Mouse (Mus musculus) spleen, adult 2 months (tissue): Measurements from ENCODE around the gene Smim1. TPM values are rescaled to one million over a fixed set of nuclear protein-coding genes. Genes with fewer than 3 reads are reported as not detected.

Experiments used
- DNase-seq, 2 experiments: peaks; one replicate each; pipeline versions ENCODE4 v3.0.0 to v3.0.0-alpha.2; 2012 to 2021; ENCODE audit warnings: low spot score in 2 of 2, low read depth in 1 of 2
- H3K27ac ChIP-seq: fragments of 200-500 bp; 2 replicates; pipeline ENCODE4 v1.5.1; 2012; ENCODE audit warnings: low read length, inconsistent platforms; ENCODE audit not compliant: insufficient read depth
- H3K27me3 ChIP-seq: fragments of 200-500 bp; 2 replicates; pipeline ENCODE4 v1.6.1; 2012; ENCODE audit warnings: mild to moderate bottlenecking, moderate library complexity, low read length, inconsistent platforms; ENCODE audit not compliant: control insufficient read depth, insufficient read depth
- H3K36me3 ChIP-seq: fragments of 200-500 bp; 2 replicates; pipeline ENCODE4 v1.6.1; 2012; ENCODE audit warnings: mild to moderate bottlenecking, low read length, inconsistent platforms; ENCODE audit not compliant: control insufficient read depth, insufficient read depth
- H3K4me1 ChIP-seq: fragments of 200-500 bp; 2 replicates; pipeline ENCODE4 v1.6.1; 2011; ENCODE audit warnings: inconsistent platforms; ENCODE audit not compliant: control insufficient read depth, insufficient read depth, insufficient read length
- H3K4me3 ChIP-seq: fragments of 200-500 bp; 2 replicates; pipeline ENCODE4 v1.5.1; 2011; ENCODE audit warnings: mild to moderate bottlenecking, inconsistent platforms; ENCODE audit not compliant: insufficient read depth, insufficient read length; ENCODE audit errors: extremely low read depth
- CTCF ChIP-seq: fragments of 200-500 bp; IDR thresholded peaks from 2 replicates; pipeline ENCODE4 v1.5.1; 2011; ENCODE audit warnings: mild to moderate bottlenecking, inconsistent platforms; ENCODE audit not compliant: insufficient read depth, insufficient read length, insufficient replicate concordance; ENCODE audit errors: extremely low read depth
- POLR2A ChIP-seq: fragments of 200-500 bp; IDR thresholded peaks from 2 replicates; pipeline ENCODE4 v1.6.1; 2011; ENCODE audit warnings: low read depth, low read length, inconsistent platforms
- WGBS: fragments of 180-500 bp; shearing (Covaris S2); methylation state at CpG from one replicate; pipeline ENCODE4 v1.1.7; 2018; 5-methylcytosine and 5-hydroxymethylcytosine counted together
- polyA plus RNA-seq: library from polyadenylated mRNA; depleted of rRNA; stranded (reverse); fragments of >200 nt; gene quantifications from 2 replicates; pipeline ENCODE4 v1.2.3, GENCODE M21; 2012

The Smim1 gene
- polyA plus RNA-seq, 1 experiment: 30.5 TPM

- H3K36me3 ChIP-seq: no peaks in the 10 kb centered on the region
- no peak for DNase-seq
- 54% methylated on average over 3 of the region's 3 CpGs for WGBS
- H3K4me3 ChIP-seq: no peak overlapping the region
- no peaks in the 10 kb centered on the region for H3K4me1 ChIP-seq
- H3K27ac ChIP-seq: no peak overlapping the region
- no peaks in the 10 kb centered on the region for H3K27me3 ChIP-seq
- TF ChIP-seq POLR2A (no peak), CTCF (no peak)
Observed at GRCm38 (mm10) chr4:154037123-154037522, 11.1 kb upstream of the Smim1 start.

DNA sequence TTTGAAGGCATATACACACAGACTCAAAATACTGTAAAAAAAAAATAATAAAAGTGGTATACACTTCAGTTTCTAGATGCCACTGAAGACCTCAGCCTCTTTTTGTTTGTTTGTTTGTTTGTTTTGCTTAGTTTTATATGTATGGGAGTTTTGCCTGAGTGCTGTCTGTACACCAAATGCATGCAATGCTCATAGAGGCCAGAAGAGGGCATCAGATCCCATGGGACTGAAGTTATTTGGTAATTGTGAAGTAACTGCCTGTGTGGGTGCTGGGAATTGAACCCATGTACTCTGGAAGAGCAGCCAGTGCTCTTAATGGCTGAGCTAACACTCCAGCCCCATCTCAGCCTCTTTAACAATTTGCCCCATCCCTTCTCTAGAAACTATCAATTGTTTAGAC, 2.6 kb upstream of the Smim1 start:
- Histone ChIP-seq H3K36me3 (no peaks in the 10 kb centered on the region), H3K27ac (no peak overlapping the region), H3K4me3 (no peak overlapping the region), H3K4me1 (no peaks in the 10 kb centered on the region; the same call in 1 of the 2 replicates), H3K27me3 (peaks cover 2% of the 10 kb centered on the region; the same call in 1 of the 2 replicates)
- DNase-seq: no peak
- TF ChIP-seq POLR2A (no peak), CTCF (no peak)

DNA sequence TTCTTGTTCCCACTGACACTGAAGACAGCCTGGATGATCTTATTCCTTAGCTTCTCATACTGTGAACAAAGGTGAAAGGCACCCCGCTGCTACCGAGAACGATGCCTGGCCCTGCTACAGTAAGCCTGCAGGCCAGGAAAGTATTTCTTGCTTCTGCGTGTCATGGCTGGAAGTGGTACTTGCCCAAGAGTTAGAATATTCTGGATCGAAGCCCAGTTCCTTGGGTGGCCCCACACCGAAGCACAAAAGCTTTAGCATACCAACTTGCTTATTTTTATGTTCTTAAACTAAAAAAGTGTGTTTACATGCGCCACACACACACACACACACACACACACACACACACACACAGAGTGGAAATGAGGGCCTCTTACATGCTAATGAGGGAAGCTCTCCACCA, 2.0 kb upstream of the Smim1 start:
- DNase-seq: no peak
- H3K4me1 ChIP-seq: no peaks in the 10 kb centered on the region; the same call in 1 of the 2 replicates
- peaks cover 2% of the 10 kb centered on the region; the same call in 1 of the 2 replicates for H3K27me3 ChIP-seq
- TF ChIP-seq POLR2A (no peak), CTCF (no peak)
- no peaks in the 10 kb centered on the region for H3K36me3 ChIP-seq
- H3K4me3 ChIP-seq: no peak overlapping the region
- WGBS: 81% methylated on average over 7 of the region's 7 CpGs
- no peak overlapping the region for H3K27ac ChIP-seq

DNA sequence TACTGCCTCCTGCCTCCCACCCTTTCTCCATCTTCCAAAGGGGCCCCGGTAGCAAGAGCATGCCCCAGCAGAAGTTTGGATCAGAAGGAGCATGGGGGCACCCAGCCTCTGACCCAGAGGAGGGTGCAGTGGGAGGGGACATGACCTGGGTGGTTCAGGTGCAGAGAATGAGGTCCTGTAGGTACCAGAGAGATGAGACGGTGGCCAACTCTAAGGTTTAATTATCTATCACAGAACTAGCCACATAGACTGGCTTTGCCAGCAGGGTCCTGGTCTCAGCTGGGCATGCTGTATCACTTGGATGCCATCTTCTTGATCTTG, 371 bp upstream of the Smim1 start:
- Histone ChIP-seq H3K4me3 (peak overlapping the region; percentile 47; the same call in 1 of the 2 replicates), H3K36me3 (peaks cover 7% of the 10 kb centered on the region), H3K27ac (no peak overlapping the region), H3K27me3 (peaks cover 2% of the 10 kb centered on the region; the same call in 1 of the 2 replicates), H3K4me1 (no peaks in the 10 kb centered on the region; the same call in 1 of the 2 replicates)
- TF ChIP-seq CTCF (no peak), POLR2A (no peak)
- DNase-seq: no peak
- WGBS: 42% methylated on average over 2 of the region's 2 CpGs

DNA sequence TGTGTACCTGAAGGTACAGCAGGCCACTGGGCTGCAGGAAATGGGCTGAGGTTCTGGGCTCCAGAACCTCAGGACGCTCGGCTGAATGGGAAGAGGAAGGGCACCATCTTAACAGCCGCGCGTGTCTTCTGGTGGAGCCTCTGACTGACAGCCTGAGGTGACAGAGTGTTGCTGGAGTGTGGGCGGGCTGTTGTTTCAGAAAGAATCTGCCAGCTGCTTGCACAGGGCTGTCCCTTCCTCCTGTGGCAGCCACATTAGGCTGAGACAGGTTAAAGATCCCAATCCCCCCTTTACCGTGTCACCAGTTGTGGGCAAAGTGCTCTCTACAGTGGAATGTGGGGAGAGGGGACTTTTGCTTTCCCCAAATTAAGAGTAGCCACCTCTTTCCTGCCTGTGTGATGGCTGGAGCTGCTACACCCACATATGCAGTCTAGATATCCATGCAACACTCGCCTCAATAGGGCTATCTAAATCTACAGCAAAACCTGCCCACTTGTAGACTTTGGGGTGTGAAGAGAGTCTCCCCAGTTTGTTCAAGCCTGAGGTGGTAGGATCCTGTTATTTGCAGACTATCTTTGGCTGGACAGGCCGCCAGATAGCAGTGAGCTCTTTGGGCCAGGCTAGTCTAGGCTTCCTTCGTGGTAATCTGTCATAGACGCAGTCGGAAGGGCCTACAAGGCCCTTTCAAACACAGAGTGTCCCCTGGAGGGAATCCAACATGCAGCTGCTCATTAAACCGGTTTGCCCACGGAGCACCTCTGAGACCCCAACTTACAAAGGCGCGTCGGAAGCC, 1.1 kb downstream of the Smim1 start:
- Histone ChIP-seq H3K4me1 (no peaks in the 10 kb centered on the region; the same call in 1 of the 2 replicates), H3K27ac (peak overlapping the region; percentile 36), H3K27me3 (peaks cover 2% of the 10 kb centered on the region; the same call in 1 of the 2 replicates), H3K36me3 (peaks cover 7% of the 10 kb centered on the region), H3K4me3 (peak overlapping the region; percentile 47; the same call in 1 of the 2 replicates)
- no peak for DNase-seq
- TF ChIP-seq POLR2A (no peak), CTCF (no peak)
- WGBS: 52% methylated on average over 17 of the region's 17 CpGs

GRCm38 (mm10) chr4:154023754-154024601, 2.1 kb downstream of the Smim1 start:
- peak overlapping the region; percentile 36 for H3K27ac ChIP-seq
- peaks cover 11% of the 10 kb centered on the region for H3K36me3 ChIP-seq
- peaks cover 2% of the 10 kb centered on the region; the same call in 1 of the 2 replicates for H3K27me3 ChIP-seq
- no peak for DNase-seq
- 0 out of 2 replicates have a peak overlapping the region, but pooled peaks have one; percentile 3 for H3K4me3 ChIP-seq
- H3K4me1 ChIP-seq: no peaks in the 10 kb centered on the region; the same call in 1 of the 2 replicates
- TF ChIP-seq CTCF (no peak), POLR2A (no peak)
- WGBS: 33% methylated on average over 8 of the region's 8 CpGs
